Mouse (Mus musculus): ENCODE data around the gene Med12l. TPM values are rescaled to one million over a fixed set of nuclear protein-coding genes. Genes with fewer than 3 reads are reported as not detected.

Med12l gene
- polyA plus RNA-seq, 1 experiment, result 11.7 TPM

DNA sequence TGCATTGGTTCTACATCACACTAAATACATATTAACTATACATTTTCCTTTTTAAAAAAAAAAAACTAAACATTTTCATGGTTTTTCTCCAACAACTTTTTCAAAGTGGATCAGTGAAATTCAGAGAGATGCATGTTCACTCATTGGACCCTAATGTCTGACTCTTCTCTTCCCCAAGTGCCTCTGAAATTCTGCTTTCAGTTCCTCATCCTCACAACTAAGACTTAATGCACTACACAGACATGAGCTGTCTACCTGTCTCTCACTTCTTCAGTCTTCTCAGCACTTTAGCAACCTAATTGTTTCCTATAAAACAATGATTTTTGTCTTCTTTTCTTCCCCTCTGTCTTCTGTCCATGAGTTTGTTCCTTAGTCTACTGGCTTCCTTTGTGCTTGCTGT lies 219.8 kb downstream of the Med12l start:
- no peak overlapping the region for H3K9ac ChIP-seq (ENCODE audit: low read depth, poor library complexity, severe bottlenecking)
- no peaks in the 10 kb centered on the region for H3K4me1 ChIP-seq (ENCODE audit: control insufficient read depth, insufficient read depth, low read length)
- H3K36me3 ChIP-seq (ENCODE audit: control insufficient read depth, insufficient read depth, low read length, poor library complexity, severe bottlenecking), result no peaks in the 10 kb centered on the region
- H3K27ac ChIP-seq (ENCODE audit: insufficient read depth, low read length), result no peak overlapping the region
- no peaks in the 10 kb centered on the region for H3K9me3 ChIP-seq (replicated peaks; ENCODE audit: control insufficient read depth, insufficient read depth, low read length, poor library complexity, severe bottlenecking)
- no peak overlapping the region for H3K4me3 ChIP-seq (ENCODE audit: low read depth, low read length)
- TF ChIP-seq CTCF (IDR thresholded peaks at IDR 0.05; ENCODE audit: low read depth, low read length), result no peak
- no peaks in the 10 kb centered on the region for H3K27me3 ChIP-seq (ENCODE audit: control insufficient read depth, insufficient read depth, low read length, poor library complexity, severe bottlenecking)

DNA sequence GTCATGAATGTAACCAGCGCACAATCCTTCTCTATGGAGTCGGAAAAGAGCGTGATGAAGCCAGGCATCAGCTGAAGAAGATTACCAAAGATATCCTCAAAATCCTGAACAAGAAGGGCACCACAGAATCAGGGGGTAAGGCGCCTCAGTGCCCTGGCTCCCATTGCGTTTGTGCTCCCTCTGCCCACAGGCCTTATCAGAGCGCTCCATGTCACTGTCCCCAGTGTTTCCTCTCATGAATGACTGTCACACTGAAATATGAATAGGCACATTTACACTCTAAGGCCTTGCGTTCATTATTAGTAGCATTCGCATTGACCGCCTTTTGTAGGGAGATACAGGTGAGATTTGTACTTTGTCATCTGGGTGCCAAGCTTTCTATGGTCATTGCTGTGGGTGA lies 222.1 kb downstream of the Med12l start:
- Histone ChIP-seq H3K36me3 (ENCODE audit: control insufficient read depth, insufficient read depth, low read length, poor library complexity, severe bottlenecking) (no peaks in the 10 kb centered on the region), H3K4me1 (ENCODE audit: control insufficient read depth, insufficient read depth, low read length) (no peaks in the 10 kb centered on the region), H3K27me3 (ENCODE audit: control insufficient read depth, insufficient read depth, low read length, poor library complexity, severe bottlenecking) (no peaks in the 10 kb centered on the region), H3K27ac (ENCODE audit: insufficient read depth, low read length) (no peak overlapping the region), H3K9me3 (replicated peaks; ENCODE audit: control insufficient read depth, insufficient read depth, low read length, poor library complexity, severe bottlenecking) (no peaks in the 10 kb centered on the region), H3K9ac (ENCODE audit: low read depth, poor library complexity, severe bottlenecking) (no peak overlapping the region), H3K4me3 (ENCODE audit: low read depth, low read length) (no peak overlapping the region)
- TF ChIP-seq CTCF (IDR thresholded peaks at IDR 0.05; ENCODE audit: low read depth, low read length), result no peak
- TF ChIP-seq EP300 (IDR thresholded peaks at IDR 0.05; ENCODE audit: insufficient read depth, low read depth, low read length), result no peak
- no peak for TF ChIP-seq POLR2A (IDR thresholded peaks at IDR 0.05; ENCODE audit: insufficient read depth, low read length)

DNA sequence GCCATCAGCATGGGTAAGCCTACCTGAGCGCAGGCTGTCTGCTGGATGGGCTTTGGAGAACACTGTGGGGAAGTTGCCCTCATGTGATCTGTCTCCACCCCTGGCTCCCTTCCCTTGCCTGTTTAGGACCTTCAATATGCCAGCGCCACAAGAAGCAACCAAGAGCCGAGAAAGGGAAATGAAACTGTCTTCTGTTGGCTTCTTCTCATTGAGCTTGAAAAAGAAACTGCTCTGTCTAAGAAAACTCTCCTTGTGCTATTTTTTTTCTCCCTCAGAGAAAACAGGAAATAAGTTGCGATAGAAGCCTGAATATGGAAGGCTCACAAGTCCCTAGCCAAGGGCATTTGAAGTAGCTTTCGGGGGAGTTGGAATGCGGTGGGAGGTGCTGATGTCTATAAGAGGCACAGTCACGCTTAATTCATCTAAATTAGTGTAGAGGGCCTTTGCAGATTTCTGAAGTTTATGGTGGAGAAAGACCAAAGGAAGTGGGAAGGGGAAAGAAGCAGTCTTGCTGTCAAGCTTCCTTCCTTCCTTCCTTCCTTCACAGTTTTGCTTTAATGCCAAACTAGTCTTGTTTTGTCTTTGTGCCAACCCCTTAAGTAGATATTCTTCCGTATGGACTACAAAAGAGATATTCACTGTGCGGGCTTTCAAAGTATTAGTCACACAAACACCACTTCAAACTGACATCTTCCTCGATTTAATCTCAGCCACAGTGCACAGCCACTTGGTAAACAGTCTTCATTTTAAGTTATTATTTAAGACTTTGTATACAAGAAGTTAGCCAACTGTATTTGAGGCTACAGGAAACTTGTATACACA lies 223.3 kb downstream of the Med12l start:
- Histone ChIP-seq H3K4me1 (ENCODE audit: control insufficient read depth, insufficient read depth, low read length) (no peaks in the 10 kb centered on the region), H3K4me3 (ENCODE audit: low read depth, low read length) (no peak overlapping the region), H3K9me3 (replicated peaks; ENCODE audit: control insufficient read depth, insufficient read depth, low read length, poor library complexity, severe bottlenecking) (no peaks in the 10 kb centered on the region), H3K27me3 (ENCODE audit: control insufficient read depth, insufficient read depth, low read length, poor library complexity, severe bottlenecking) (no peaks in the 10 kb centered on the region), H3K36me3 (ENCODE audit: control insufficient read depth, insufficient read depth, low read length, poor library complexity, severe bottlenecking) (no peaks in the 10 kb centered on the region), H3K27ac (ENCODE audit: insufficient read depth, low read length) (no peak overlapping the region), H3K9ac (ENCODE audit: low read depth, poor library complexity, severe bottlenecking) (no peak overlapping the region)
- TF ChIP-seq POLR2A (IDR thresholded peaks at IDR 0.05; ENCODE audit: insufficient read depth, low read length) (no peak), EP300 (IDR thresholded peaks at IDR 0.05; ENCODE audit: insufficient read depth, low read depth, low read length) (no peak), CTCF (IDR thresholded peaks at IDR 0.05; ENCODE audit: low read depth, low read length) (no peak)

DNA sequence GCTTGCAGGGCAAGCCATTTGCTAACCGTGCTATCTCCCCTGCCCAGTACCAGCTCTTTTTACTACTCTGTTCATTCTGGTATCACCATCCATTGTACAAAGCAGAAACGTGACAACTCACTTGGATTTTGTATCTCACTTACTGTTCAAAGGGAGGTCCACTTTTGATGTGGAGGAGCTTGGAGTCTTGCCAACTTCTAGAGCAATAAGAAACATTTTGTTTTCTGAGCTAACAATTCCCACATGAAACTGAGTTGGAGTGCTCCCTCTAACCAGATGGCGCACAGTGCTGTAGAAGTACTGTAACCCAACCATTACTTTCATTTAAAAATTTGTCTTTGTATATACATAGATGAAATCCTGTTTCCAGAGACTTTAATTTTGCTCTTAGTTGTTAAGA lies 225.3 kb downstream of the Med12l start:
- H3K9me3 ChIP-seq (replicated peaks; ENCODE audit: control insufficient read depth, insufficient read depth, low read length, poor library complexity, severe bottlenecking), result no peaks in the 10 kb centered on the region
- TF ChIP-seq POLR2A (IDR thresholded peaks at IDR 0.05; ENCODE audit: insufficient read depth, low read length) (no peak), EP300 (IDR thresholded peaks at IDR 0.05; ENCODE audit: insufficient read depth, low read depth, low read length) (no peak), CTCF (IDR thresholded peaks at IDR 0.05; ENCODE audit: low read depth, low read length) (no peak)
- no peaks in the 10 kb centered on the region for H3K36me3 ChIP-seq (ENCODE audit: control insufficient read depth, insufficient read depth, low read length, poor library complexity, severe bottlenecking)
- H3K4me1 ChIP-seq (ENCODE audit: control insufficient read depth, insufficient read depth, low read length), result no peaks in the 10 kb centered on the region
- no peak overlapping the region for H3K4me3 ChIP-seq (ENCODE audit: low read depth, low read length)
- H3K9ac ChIP-seq (ENCODE audit: low read depth, poor library complexity, severe bottlenecking), result no peak overlapping the region
- H3K27me3 ChIP-seq (ENCODE audit: control insufficient read depth, insufficient read depth, low read length, poor library complexity, severe bottlenecking), result no peaks in the 10 kb centered on the region
- H3K27ac ChIP-seq (ENCODE audit: insufficient read depth, low read length), result no peak overlapping the region

DNA sequence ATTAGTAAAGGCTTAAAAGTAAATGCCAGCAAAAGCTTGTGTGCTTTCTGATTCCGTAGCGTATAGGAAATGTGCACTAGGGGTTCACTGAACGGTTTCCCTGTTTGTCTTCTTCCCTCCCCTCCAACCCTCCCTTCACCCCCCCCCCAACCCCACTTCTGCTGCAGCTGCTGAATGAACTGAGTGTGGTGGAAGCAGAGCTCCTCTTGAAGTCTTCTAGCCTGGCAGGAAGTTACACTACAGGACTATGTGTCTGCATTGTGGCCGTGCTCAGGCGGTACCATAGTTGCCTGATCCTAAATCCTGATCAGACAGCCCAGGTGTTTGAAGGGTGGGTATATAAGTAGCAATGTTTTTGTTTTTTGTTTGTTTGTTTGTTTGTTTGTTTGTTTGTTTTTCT lies 229.3 kb downstream of the Med12l start:
- Histone ChIP-seq H3K9me3 (replicated peaks; ENCODE audit: control insufficient read depth, insufficient read depth, low read length, poor library complexity, severe bottlenecking) (no peaks in the 10 kb centered on the region), H3K9ac (ENCODE audit: low read depth, poor library complexity, severe bottlenecking) (no peak overlapping the region), H3K4me1 (ENCODE audit: control insufficient read depth, insufficient read depth, low read length) (no peaks in the 10 kb centered on the region), H3K4me3 (ENCODE audit: low read depth, low read length) (no peak overlapping the region), H3K36me3 (ENCODE audit: control insufficient read depth, insufficient read depth, low read length, poor library complexity, severe bottlenecking) (no peaks in the 10 kb centered on the region), H3K27ac (ENCODE audit: insufficient read depth, low read length) (no peak overlapping the region), H3K27me3 (ENCODE audit: control insufficient read depth, insufficient read depth, low read length, poor library complexity, severe bottlenecking) (no peaks in the 10 kb centered on the region)
- TF ChIP-seq POLR2A (IDR thresholded peaks at IDR 0.05; ENCODE audit: insufficient read depth, low read length), result no peak
- TF ChIP-seq EP300 (IDR thresholded peaks at IDR 0.05; ENCODE audit: insufficient read depth, low read depth, low read length), result no peak
- TF ChIP-seq CTCF (IDR thresholded peaks at IDR 0.05; ENCODE audit: low read depth, low read length), result no peak

DNA sequence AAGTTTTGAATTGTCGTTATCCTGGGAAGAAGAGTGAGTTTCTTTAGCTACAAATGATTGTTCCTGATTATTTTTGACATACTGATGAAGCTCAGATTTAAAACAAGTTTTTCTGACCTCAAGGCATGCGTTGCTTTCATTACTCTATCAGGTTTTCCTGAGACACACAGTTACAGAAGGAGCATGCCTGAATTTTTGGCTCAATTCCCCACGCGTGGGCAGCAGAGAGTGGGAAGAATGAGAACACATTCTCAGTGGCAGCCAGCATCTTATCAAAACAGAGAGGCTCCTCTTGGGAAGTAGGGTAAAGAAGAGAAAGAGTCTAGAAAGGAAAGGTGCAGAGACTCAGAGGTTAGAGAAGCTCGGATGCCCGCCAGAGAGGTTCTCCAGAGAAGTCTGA lies 237.8 kb downstream of the Med12l start:
- H3K4me3 ChIP-seq (ENCODE audit: low read depth, low read length), result no peak overlapping the region

More for the DNA sequence above, 237.8 kb downstream of the Med12l start:
- no peak overlapping the region for H3K9ac ChIP-seq (ENCODE audit: low read depth, poor library complexity, severe bottlenecking)
- H3K27me3 ChIP-seq (ENCODE audit: control insufficient read depth, insufficient read depth, low read length, poor library complexity, severe bottlenecking), result no peaks in the 10 kb centered on the region
- no peaks in the 10 kb centered on the region for H3K36me3 ChIP-seq (ENCODE audit: control insufficient read depth, insufficient read depth, low read length, poor library complexity, severe bottlenecking)
- TF ChIP-seq CTCF (IDR thresholded peaks at IDR 0.05; ENCODE audit: low read depth, low read length) (no peak), POLR2A (IDR thresholded peaks at IDR 0.05; ENCODE audit: insufficient read depth, low read length) (no peak), EP300 (IDR thresholded peaks at IDR 0.05; ENCODE audit: insufficient read depth, low read depth, low read length) (no peak)
- no peak overlapping the region for H3K27ac ChIP-seq (ENCODE audit: insufficient read depth, low read length)
- H3K4me1 ChIP-seq (ENCODE audit: control insufficient read depth, insufficient read depth, low read length), result no peaks in the 10 kb centered on the region
- H3K9me3 ChIP-seq (replicated peaks; ENCODE audit: control insufficient read depth, insufficient read depth, low read length, poor library complexity, severe bottlenecking), result no peaks in the 10 kb centered on the region
